Mouse (Mus musculus): Measurements from ENCODE around the gene Zmat5.

Gene Zmat5

GRCm38 (mm10) chr11:4780927-4781326 is 76.4 kb downstream of the Zmat5 start:
- no peak for DNase-seq (ENCODE audit: low read depth, low spot score)

- no peak for DNase-seq (ENCODE audit: low read depth, low spot score)
Measured at GRCm38 (mm10) chr11:4783116-4783515, 78.6 kb downstream of the Zmat5 start.

- no peak for DNase-seq (ENCODE audit: low read depth, low spot score)
Measured at GRCm38 (mm10) chr11:4784629-4785142, 80.2 kb downstream of the Zmat5 start.

Measured in ES-CJ7 (cell line).